In genomic region chr2:150812816-150813215, GRCm38 (mm10) we compare ENCODE assay signal across 26 mouse cellular contexts.
"Had no signal": no experiment of that assay in that cellular context is flagged by ENCODE, and none has a peak within 500 bp of the region (broad histone marks: within the 10 kb centered on the region; RNA-seq: fewer than 3 reads in every experiment).

No protein-coding gene starts in this region.

- H3K27ac ChIP-seq: limb, embryonic 10.5 days; limb, embryonic 12.5 days; limb, embryonic 13.5 days; limb, embryonic 15.5 days; liver, embryonic 12.5 days; liver, embryonic 13.5 days; liver, embryonic 14.5 days; liver, embryonic 15.5 days; lung, embryonic 15.5 days; macrophage; midbrain, embryonic 10.5 days; midbrain, embryonic 12.5 days; midbrain, embryonic 13.5 days; midbrain, embryonic 15.5 days; neural tube, embryonic 12.5 days had no signal

- H3K4me1 ChIP-seq: limb, embryonic 10.5 days; limb, embryonic 12.5 days; limb, embryonic 13.5 days; limb, embryonic 15.5 days; lung, embryonic 15.5 days; megakaryocyte, embryonic 14.5 days; midbrain, embryonic 10.5 days; midbrain, embryonic 12.5 days; midbrain, embryonic 13.5 days; midbrain, embryonic 15.5 days; neural tube, embryonic 12.5 days had no signal

- DNase-seq: left cerebral cortex, postnatal 4 days; liver; liver, embryonic 13.5 days; liver, postnatal 0 days; lung, adult 18-20 months; lung, embryonic 14.5 days; lung, postnatal 10 days; lung, postnatal 14 days; lung, postnatal 36 days; midbrain, embryonic 14.5 days had no signal

- H3K4me3 ChIP-seq: limb, embryonic 10.5 days; limb, embryonic 12.5 days; limb, embryonic 13.5 days; limb, embryonic 15.5 days; liver, embryonic 12.5 days; liver, embryonic 13.5 days; liver, embryonic 15.5 days; lung, embryonic 15.5 days; megakaryocyte, embryonic 14.5 days; midbrain, embryonic 10.5 days; midbrain, embryonic 12.5 days; midbrain, embryonic 13.5 days; midbrain, embryonic 15.5 days; myocyte; neural tube, embryonic 12.5 days had no signal
